Mouse (Mus musculus) bone marrow, adult 2 months (tissue): ENCODE measurements around the gene Slc1a2.

Source experiments
- CTCF ChIP-seq: fragments of 200-500 bp; IDR thresholded peaks from 2 replicates; pipeline ENCODE4 v1.5.1; 2011; ENCODE audit warnings: low read length, control low read depth; ENCODE audit not compliant: control insufficient read depth, insufficient read depth
- POLR2A ChIP-seq: fragments of 200-500 bp; IDR thresholded peaks from 2 replicates; pipeline ENCODE4 v1.6.1; 2011; ENCODE audit warnings: low read depth, mild to moderate bottlenecking, control low read depth, low read length, borderline replicate concordance; ENCODE audit not compliant: control insufficient read depth

DNA sequence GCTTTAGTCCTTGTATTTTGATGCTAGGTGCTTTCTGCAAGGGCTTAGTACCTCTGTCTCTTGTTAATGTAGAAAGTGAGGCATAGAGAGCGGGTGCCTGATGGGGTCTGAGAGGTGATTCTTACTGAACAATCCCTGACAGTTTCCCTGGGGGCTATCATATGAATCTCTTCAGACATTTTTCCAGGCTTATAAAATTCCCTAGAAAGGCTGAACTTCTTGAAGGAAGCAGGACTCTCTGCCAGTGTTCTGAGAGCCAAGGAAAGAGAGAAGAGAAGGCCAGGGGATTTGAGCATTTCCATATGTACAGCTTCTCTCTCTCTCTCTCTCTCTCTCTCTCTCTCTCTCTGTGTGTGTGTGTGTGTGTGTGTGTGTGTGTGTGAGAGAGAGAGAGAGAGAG is 151.0 kb downstream of the Slc1a2 start:
- TF ChIP-seq CTCF (no peak), POLR2A (no peak)
